Mouse (Mus musculus): ENCODE data around the gene Tgfb1.

Gene Tgfb1

GRCm38 (mm10) chr7:25676085-25676781 lies 10.6 kb upstream of the Tgfb1 start:
- peak; percentile 96 to 100 for DNase-seq

- no peak for DNase-seq
Observed at GRCm38 (mm10) chr7:25677013-25677412, 9.8 kb upstream of the Tgfb1 start.

DNA sequence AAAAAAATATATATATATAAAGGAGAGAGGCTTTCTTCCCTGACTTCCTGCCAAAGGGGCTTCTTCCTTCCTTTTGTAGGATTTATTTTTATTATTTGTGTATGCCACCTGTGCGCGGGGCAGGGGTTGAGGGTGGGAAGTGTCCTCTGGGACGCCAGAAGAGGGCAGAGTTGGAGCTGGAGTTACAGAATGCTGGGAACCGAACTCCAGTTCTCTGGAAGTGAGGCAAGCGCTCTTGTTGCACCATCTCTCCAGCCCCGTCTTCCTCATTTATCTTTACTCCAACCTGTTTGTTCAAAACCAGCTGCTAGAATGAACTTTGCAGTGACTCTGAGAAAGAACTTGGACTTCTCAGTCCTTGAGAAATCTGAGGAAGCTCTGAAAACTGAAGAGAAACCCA lies 6.8 kb upstream of the Tgfb1 start:
- no peak for DNase-seq

- DNase-seq: peak; percentile 90 to 91
Observed at GRCm38 (mm10) chr7:25680514-25681258, 6.1 kb upstream of the Tgfb1 start, which contains the start of gene B9d2. Gene B9d2, plus strand, starts transcription at chr7:25680780.

- no peak for DNase-seq
Observed at GRCm38 (mm10) chr7:25681341-25682231, 5.2 kb upstream of the Tgfb1 start.

- DNase-seq: no peak
Observed at GRCm38 (mm10) chr7:25683474-25684180, 3.2 kb upstream of the Tgfb1 start.

DNA sequence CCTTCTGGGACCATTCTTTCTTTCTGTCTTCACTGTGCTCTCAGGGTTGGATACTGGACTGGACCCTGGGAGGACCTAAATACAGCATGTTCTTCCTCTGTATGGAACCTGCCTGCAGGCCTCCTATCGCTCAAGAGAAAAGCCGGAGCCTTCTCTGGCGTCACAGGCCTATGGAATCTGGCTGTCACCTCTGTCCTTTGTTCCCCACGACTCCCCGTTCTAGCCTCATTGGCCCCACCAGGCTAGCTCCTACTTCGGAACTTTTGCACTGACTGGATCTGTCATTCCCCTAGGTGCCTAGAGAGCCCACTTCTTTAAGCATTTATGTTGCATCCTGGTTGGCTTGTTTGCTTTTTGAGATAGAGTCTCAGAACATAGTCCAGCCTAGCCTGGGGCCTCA lies 2.1 kb upstream of the Tgfb1 start:
- DNase-seq: no peak

- no peak for DNase-seq
Observed at GRCm38 (mm10) chr7:25685926-25686470, 804 bp upstream of the Tgfb1 start.

- DNase-seq: no peak
Observed at GRCm38 (mm10) chr7:25687811-25688401, 1.1 kb downstream of the Tgfb1 start.

DNA sequence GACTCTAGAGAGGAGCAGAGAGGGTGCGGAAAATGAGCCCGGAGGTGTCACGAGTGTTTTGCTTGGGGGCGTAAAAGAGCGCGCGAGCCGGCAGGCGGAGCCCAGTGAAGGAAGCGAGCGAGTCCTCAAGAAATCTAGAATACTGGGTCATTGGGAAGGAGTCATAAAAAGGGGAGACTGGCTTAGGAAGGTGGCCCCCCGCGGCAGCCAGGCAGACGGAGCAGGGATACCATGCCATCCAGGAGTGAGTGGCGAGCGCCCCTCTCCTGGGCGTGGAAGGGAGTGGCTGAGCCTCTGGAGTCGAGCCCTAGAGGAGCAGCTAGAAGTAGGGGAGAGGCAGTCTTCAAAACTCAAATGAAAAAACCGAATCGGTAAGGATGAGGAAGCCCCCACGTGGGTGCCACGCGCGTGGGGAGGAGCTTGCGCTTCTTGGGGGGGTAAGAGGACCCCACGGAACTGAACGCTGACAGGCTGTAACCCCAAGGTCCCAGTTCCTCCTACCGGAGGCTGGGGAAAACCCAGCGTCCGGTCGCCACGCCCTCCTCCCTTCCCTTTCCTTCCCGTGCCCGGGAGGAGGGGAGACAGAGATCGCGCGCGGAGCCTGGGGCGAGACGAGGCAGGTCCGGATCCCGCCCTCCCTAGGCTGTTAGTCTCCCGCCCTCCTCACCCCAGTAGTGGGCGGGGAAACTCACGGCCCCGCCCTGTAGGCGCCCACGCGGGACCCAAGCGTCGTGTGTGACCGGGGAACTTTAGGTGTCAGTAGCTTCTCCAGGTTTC lies 2.2 kb downstream of the Tgfb1 start:
- DNase-seq: no peak

- DNase-seq: no peak
Observed at GRCm38 (mm10) chr7:25689603-25690021, 2.8 kb downstream of the Tgfb1 start.

- no peak for DNase-seq
Observed at GRCm38 (mm10) chr7:25690051-25690450, 3.2 kb downstream of the Tgfb1 start.

- no peak for DNase-seq
Observed at GRCm38 (mm10) chr7:25694104-25694503, 7.3 kb downstream of the Tgfb1 start.

GRCm38 (mm10) chr7:25699851-25700250 lies 13.0 kb downstream of the Tgfb1 start:
- no peak for DNase-seq

GRCm38 (mm10) chr7:25700732-25701131 lies 13.9 kb downstream of the Tgfb1 start:
- no peak for DNase-seq

DNA sequence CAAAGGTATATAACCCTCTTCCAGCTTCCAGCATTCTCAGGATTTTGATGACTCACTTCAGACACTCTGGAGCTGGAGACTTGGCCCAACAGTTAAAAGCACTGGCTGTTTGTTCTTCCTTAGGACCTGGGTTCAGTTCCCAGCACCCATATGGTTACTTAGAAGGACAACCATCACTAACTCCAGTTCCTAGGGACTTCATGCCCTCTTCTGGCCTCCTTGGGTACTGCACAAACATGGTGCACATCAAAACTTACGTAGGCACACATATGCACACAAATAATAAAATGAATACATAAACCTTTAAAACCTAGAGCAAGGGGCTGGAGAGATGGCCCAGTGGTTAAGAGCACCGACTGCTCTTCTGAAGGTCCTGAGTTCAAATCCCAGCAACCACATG lies 15.5 kb downstream of the Tgfb1 start:
- no peak for DNase-seq

GRCm38 (mm10) chr7:25703793-25704494 lies 17.1 kb downstream of the Tgfb1 start:
- no peak for DNase-seq

DNA sequence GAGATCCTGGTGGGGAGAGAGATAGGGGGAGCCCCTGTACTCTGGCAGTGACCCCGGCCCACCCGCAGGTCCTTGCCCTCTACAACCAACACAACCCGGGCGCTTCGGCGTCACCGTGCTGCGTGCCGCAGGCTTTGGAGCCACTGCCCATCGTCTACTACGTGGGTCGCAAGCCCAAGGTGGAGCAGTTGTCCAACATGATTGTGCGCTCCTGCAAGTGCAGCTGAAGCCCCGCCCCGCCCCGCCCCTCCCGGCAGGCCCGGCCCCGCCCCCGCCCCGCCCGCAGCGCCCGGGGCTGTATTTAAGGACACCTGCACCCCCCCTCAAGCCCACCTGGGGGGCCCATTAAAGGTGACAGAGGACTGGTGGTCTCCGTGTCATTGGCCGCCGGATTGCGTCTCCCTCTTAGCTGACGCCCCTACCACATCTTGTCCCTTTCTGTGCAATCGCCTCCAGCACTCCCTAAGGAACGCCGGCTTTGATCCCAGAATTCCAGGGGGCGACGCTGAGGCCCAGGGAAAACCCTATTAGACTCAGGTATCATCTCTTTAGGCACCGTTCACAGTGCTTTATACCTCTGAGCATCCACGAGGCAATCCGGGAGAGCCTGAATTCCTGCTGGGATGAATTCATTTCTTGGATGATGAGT lies 18.0 kb downstream of the Tgfb1 start:
- DNase-seq: no peak

- DNase-seq: no peak
Observed at GRCm38 (mm10) chr7:25705801-25706251, 19.0 kb downstream of the Tgfb1 start.

Data from cerebellum, adult 18-20 months (tissue).